Mouse (Mus musculus) urinary bladder, postnatal 14 days (tissue): ENCODE data around the gene Alox12.

Experiments used
- DNase-seq: peaks from one replicate; pipeline ENCODE4 v3.0.0; 2021; ENCODE audit warnings: low spot score

Alox12 gene

GRCm38 (mm10) chr11:70239541-70240279, 15.4 kb downstream of the Alox12 start, which contains the start of the genes Gm21988 and Rnasek:
TSS of gene Gm21988 (minus strand) at chr11:70239830.
TSS of gene Rnasek (minus strand) at chr11:70239842.
- peak; percentile 80 for DNase-seq

- no peak for DNase-seq
Observed at GRCm38 (mm10) chr11:70238591-70239440, 16.3 kb downstream of the Alox12 start.

GRCm38 (mm10) chr11:70237457-70238167, 17.5 kb downstream of the Alox12 start, which contains the start of gene 0610010K14Rik:
TSS of gene 0610010K14Rik (minus strand) at chr11:70237914.
- DNase-seq, result peak; percentile 98

DNA sequence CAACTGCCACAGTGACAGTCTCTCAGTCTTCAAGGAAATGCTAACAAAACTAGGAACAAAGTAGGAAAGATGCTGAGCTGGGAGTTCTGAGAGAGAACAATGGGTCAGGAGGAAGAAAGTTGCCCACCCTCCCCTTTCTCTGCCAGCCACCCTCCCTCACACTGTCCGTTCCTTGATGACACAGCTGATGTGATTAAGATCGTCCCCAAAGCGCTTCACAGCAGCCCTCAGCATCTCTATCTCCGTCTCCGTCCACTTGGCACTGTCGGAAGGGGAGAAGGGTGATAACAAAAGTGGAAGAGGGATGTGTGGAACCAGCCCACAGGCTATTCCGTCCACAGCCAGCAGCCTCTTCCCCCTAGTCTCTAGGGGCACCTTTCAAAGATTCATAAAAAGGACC, 18.4 kb downstream of the Alox12 start:
- no peak for DNase-seq

DNA sequence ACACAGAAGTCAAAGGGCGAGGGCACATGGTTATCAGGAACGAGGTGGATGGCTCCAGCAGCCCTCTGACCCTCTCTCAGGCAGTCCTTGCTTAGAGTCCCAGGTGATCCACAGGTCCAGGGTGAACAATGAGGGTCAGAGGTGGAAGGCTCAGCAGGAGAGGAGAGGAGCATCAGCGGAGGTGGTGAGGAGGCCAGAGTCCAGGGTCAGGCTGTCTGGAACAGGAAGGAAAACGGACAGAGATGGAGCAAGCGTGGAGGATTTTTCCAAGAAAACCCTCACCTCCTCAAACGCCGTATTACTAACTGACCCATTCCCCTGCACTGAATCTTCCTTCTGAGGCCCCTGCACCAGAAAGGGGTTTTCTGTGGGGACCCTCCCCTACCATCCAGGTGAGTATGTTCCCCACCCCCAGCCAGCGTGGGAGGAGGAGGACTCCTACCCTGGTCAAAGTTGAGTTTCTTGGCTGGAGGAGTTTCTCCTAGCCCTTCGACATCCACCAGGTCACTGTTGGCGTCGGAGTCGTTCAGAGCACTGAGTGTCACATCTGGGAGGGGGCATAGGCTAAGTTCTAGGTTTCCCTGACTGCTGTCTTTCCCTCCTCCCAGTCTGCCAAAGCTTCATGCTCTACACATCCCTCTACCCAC, 19.8 kb downstream of the Alox12 start:
- no peak for DNase-seq

DNA sequence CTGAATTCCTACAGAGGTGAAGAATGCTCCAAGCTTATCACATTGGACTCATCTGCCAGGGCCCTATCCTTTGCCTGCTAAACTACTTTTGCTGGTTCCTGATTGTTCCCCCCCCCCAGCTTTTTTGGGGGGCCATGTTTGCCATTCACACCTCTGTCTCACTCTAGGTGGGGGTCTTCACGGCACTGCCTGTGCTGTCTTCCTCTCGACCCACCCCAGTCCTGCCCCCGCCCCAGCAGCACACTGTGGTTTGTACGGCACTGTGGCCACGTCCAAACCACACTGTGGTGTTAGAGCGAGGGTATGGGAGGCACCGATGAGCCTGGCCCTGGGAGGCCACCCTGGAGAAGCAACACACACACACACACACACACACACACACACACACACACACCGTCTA, 20.7 kb downstream of the Alox12 start:
- DNase-seq, result no peak

DNA sequence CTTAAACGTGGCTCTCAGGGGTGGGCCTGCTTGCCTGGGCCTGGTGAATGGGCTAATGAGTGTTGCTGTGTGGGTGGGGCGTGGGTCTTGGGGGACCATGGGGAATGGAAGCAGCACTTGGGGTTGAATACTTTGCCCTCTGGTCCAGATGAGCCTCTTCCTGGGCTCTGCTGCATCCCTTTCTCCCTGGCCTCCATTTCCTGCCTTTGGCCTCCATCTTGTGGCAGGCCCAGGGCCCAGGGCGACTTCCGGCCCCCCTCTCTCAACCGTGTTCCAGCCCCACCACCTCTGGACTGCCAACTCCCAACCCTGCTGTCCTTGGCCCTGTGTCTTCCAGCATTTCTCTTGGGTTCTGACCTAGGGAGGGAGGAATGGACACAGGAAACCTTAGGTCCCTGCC, 21.1 kb downstream of the Alox12 start:
- DNase-seq, result no peak

DNA sequence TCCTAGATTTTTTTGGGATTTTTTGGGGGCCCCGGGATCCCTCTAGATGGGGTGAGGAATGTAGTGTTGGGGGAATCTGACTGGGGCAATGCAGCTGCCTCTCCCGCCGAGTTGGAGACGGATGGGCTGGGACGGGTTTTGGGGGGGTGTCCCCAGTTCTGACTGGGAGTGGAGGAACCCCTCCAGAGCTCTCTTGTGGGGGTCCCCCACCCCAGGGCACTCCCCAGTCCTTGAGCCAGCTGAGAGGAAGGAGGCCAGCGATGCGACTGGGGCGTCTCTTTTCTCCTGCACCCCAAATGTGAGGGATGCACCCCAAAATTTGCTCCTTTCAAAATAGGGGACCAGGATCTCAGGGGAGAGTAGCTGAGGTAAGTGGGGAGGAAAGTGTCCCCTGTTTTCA, 22.1 kb downstream of the Alox12 start:
- DNase-seq, result no peak

- peak; percentile 46 for DNase-seq
Observed at GRCm38 (mm10) chr11:70232546-70232945, 22.6 kb downstream of the Alox12 start.

DNA sequence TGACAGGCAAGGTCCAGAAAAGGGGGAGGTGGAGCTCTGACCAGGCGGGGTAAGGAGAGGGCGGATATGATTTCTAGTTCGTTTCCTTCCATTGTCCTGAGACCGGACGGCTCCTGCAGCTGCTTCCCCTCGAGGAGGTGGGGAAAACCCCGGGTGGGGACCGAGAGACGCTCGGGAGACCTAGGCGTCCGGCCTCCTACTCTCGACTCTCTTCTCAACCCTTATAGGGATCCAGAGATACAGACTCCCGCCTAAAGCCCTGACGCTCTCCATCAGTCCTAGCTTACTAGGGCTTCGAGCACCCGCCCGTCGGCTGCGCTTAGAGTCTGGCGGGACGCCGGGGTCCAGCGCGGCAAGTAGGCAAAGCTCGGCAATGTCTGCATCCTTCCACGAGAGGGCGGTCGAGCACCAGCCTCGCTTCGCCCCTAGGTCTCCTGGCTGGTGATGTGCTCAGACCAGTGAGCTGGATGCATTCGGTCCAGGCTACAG, 24.9 kb downstream of the Alox12 start:
- DNase-seq, result peak; percentile 86

DNA sequence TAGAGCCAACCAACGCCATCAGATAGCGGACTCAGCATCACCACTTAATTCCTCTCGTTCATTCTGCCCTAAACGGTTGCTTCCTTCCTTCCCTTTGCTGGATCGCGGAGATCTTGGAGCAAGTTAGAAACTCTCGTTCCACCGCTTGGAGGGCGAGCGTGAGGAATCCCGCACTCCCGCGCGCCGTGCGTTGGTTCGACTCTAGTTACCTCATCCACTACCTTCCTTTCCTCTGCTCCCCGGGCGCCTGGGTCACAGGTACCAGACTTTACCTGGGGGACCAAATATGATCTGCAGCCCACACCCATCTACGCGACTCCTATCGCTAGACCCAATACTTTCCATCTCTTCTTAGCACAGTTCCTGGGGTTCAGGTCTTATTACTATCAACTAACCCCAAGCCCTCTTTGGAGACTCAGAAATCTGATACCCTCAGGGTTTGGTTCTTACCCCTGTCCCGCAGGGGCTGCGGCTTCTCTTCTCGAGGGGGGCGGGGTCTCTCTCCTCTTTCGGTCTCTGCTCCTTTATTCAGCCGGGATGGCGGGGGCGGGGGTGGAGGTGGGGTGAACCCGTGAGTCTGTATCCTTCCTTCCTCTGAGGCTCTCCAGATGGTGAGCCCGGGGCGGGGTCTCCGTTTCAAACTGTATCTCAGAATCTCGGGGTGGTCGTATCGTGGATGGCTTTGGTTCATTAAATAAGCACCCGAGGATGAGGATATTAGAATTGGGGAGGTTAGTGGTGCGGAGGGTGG, 25.7 kb downstream of the Alox12 start, which contains the start of gene Bcl6b:
Gene Bcl6b, minus strand, starts transcription at position 539 of the 751 bp plus-strand sequence.
- DNase-seq, result no peak

- peak; percentile 83 for DNase-seq
Observed at GRCm38 (mm10) chr11:70228828-70229227, 26.3 kb downstream of the Alox12 start.

GRCm38 (mm10) chr11:70227661-70228245, 27.4 kb downstream of the Alox12 start:
- no peak for DNase-seq

GRCm38 (mm10) chr11:70227126-70227525, 28.0 kb downstream of the Alox12 start:
- DNase-seq, result no peak

GRCm38 (mm10) chr11:70226602-70226890, 28.6 kb downstream of the Alox12 start:
- no peak for DNase-seq

GRCm38 (mm10) chr11:70225798-70226601, 29.2 kb downstream of the Alox12 start:
- DNase-seq, result no peak

- no peak for DNase-seq
Observed at GRCm38 (mm10) chr11:70223724-70224123, 31.4 kb downstream of the Alox12 start.

DNA sequence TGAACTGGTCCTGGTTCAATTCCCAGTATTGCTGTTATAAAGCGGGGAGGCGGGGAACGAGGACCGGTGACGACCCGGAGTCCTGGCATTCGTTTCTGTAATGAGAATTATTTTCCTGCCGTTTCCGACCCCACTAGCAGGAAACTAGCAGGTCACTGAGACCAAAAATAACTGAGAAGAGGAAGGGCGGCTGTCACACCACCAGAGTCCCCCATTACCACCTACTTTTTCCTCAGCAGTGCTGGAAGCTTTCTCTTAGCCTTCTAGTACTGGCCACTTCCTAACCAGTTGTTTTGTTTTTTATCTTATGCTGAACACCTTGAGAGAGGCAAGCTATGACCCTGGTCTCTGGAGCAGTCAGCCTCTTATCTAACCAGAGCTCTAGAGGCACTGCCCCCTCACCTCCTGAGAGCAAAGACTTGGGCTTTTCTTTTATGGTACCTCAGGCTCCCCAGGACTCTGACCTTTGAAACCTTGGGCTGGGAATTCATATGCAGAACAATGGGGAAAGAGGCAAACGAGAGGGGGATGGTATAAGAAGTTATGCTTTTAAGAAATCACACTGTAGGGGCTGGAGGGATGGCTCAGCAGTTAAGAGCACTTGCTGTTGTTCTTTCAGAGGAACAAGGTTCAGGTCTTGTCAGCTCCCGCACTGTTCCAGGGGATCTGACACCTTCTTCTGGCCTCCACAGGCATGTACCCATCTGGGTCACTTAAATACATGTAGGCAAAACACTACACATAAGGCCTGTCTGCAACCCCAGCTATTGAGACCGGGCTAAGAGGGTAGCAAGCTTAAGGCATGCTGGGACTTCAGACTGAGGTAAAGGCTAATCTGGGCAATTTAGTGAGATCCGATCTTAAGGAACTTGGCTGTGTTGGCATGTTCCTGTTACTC, 33.3 kb downstream of the Alox12 start:
- no peak for DNase-seq
